Mouse (Mus musculus) inflammation-experienced regulatory T-cells, adult 6 months (primary cell): ENCODE measurements around the gene Myg1. TPM values are rescaled to one million over a fixed set of nuclear protein-coding genes. Genes with fewer than 3 reads are reported as not detected.
A peak's percentile ranks its signal among the peaks of the same experiment; 100 is the strongest.
"Not testable (repeated sequence)": the region's sequence is repeated elsewhere in the genome, so short reads cannot be mapped to it uniquely, and the experiment has no call there.

Experiments
- ATAC-seq: one replicate; pipeline ENCODE4 v1.8.0; 2017
- polyA plus RNA-seq, 3 experiments: library from polyadenylated mRNA; unstranded; fragments of 100-300 nt; shearing (Covaris generic); gene quantifications; one replicate each; pipeline ENCODE4 v1.2.1; 2017

The Myg1 gene
- polyA plus RNA-seq = 100 to 1,000 TPM; 102 to 153 (median 123) TPM

DNA sequence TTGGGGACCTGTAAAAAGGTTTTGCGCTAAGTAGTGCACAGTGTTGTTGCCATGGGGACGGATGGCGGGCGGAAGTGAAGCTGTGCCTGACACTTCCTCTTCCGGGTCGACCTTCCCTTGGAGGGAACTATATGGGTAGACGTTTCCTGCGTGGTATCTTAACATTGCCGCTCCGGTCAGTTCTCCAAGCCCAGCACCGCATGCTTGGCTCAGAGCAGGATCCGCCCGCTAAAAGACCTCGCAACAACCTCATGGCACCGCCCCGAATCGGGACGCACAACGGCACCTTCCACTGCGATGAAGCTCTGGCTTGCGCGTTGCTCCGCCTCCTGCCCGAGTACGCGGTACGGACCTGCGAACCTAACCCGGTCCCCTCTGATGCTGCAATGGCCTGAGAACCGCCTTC is at the start of gene Myg1:
Gene Myg1 (plus strand): TSS at position 100 of the 406 bp plus-strand sequence.
- ATAC-seq = peak; percentile 99

GRCm38 (mm10) chr15:102282463-102283292 is 48.8 kb upstream of the Myg1 start:
- ATAC-seq = no peak

DNA sequence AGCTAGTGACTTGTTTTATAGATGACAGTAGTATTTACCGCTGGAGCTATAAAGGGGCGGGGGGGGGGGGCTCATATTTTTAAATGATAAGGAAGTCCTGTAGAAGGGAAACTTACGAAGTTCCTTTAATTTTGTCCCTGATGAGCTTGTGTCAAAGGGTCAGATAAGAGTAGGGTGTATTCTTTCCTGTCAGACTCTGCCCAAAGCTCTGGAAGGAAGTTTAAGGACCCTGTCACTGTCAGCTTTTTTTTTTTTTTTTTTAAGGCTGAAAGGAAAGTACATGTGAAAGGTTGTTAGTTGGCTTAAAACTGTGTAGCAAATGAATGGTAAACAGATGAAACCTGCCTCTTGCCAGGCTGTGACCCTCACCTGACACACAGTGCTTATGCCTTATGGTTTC is 47.9 kb upstream of the Myg1 start:
- ATAC-seq = no peak

DNA sequence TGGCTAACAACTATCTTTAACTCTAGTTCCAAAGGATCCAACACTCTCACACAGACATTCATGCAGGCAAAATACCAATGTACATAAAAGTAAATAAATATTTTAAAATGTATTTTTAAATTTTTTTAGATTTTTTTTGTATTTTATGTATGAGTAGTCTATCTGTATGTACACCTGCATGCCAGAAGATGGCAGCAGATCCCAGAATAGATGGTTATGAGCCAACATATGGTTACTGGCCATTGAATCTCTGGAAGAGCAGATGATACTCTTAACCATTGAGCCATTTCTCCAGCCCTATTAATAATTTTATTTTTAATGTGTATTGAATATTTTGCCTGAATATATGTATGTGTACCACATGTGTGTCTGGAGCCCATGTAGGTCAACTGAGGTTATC is 44.1 kb upstream of the Myg1 start:
- peak; percentile 63 for ATAC-seq

DNA sequence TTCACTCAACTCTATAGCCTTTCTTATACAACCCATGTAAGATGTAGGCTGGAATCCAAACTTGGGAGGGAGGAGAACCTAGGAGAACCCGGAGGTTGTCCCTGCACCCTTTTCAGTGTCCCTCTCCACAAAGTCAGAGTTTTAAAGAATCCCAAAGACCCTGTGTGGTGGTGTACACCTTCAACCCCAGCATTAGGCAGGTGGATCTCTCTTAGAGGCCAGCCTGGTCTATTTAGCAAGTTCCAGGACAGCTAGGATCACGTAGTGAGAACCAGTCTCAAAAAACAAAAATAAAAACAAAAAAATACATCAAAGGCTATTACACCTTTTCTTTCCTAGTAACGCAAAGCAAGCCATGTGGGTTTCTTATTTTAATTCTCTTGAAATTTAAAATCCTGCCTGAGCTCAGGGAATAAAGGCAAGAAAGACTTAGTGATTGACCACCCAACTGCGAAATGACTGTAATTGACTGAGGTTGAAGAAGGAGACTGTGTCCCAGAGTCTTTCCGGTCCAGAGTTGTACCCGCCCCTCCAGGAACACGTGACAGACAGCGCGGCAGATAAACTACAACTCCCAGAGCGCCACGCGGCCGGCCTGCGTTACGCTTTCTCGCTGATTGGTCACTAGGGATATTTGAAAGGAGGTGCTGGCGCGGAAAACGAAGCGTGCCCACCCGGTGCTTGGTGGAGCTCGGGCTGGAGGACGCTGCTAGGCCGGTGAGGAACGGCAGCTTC is 35.7 kb upstream of the Myg1 start, which contains the start of gene Espl1:
Gene Espl1 (plus strand): TSS at position 634 of the 735 bp plus-strand sequence.
- ATAC-seq = peak; percentile 100

DNA sequence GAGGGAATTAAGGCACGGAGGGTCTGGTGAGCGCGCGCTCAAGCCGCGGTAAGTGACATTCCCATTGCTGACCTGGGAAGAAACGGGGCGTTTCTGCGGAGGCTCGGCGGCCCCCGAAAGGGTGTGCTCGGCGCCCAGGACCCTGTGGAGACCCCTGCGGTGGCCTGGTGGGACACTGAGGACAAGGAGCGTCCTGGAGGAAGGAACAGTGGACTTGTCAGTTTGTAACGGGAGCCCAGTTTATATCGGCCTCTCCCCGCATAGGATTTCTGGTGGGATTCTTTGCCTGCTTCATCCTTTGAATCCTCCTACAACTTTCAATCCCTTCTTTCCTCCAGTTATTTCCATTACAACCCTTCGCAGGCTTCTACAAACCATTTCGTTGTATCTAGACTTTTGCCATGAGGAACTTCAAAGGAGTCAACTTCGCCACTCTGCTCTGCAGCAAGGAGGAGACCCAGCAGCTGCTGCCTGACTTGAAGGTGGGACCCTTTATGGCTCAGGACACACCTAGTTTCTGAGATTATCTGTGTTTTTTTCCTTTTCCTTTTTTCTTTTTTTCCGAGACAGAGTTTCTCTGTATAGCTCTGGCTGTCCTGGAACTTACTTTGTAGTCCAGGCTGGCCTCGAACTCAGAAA is 35.0 kb upstream of the Myg1 start:
- no peak for ATAC-seq

DNA sequence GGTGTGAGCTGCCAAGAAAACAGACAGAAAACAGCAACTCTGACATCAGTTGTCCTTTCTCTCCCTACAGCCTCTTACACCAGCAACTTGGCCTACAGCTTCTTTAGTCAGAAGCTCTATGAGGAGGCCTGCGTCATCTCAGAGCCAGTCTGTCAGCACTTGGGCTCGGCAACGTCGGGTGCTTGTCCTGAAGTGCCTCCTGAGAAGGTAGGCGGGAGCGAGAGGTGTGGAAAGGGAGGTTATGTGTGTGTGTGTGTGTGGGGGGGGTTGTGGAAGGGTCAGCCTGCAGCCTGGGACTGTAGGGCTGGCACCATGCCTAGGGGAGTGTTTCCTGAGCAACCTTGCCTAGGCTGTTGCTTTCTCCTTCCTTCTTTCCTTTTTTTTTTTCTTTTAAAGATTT is 29.0 kb upstream of the Myg1 start:
- no peak for ATAC-seq

DNA sequence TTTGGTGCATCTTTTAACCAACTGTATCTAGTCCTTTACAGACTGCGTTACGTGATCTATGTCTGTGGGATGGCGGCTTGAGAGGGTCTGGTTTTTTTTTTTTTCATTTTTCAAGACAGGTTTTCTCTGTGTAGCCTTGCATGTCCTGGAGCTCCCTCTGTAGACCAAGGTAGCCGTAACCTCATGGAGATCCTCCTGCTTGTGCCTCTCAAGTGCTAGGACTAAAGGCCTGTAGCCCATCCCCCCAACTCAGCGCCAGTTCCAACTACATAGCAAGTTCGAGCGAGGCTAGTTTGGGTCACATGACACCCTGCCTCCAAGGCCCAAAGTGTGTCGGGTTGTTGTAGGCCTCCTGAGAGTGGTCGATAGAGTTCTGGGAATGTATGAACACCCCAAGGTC is 22.8 kb upstream of the Myg1 start:
- no peak for ATAC-seq

- ATAC-seq = no peak
Measured at GRCm38 (mm10) chr15:102310074-102310845, 21.2 kb upstream of the Myg1 start.

DNA sequence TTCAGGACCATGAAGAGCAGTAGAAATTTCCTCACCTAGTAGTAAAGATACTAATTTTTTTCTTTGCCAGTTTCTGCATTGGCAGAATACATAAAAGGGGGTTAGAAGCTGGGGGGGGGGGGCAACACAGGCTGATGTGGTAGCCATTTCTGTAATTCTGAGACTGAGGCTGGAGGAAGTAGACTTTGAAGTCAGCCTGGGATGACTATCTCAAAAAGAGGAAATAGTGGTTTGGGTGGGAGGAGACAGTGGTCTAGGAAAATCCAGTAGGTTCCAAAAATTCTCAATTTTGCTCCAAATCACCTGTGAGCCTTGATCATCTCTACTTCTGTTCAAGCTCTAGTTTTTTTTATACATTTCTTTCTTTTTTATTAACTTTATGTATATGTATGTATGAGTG is 20.0 kb upstream of the Myg1 start:
- ATAC-seq = no peak

DNA sequence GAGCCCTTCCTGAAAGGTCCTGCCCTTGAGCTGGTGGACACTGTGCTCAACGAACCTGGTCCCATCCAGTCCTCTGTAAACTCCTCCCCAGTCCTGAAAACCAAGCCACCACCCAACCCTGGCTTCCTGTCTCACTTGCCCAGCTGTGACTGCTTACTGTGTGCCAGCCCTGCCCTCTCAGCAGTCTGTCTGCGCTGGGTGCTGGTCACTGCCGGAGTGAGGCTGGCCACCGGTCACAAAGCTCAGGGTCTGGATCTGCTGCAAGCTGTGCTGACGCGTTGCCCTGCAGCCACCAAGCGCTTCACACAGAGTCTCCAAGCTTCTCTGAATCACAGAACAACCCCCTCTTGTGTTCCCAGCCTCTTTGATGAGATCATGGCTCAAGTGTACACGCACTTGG is 16.2 kb upstream of the Myg1 start:
- ATAC-seq = no peak

- ATAC-seq = peak; percentile 80
Measured at GRCm38 (mm10) chr15:102316263-102316662, 15.2 kb upstream of the Myg1 start.

GRCm38 (mm10) chr15:102324654-102325473 is 6.6 kb upstream of the Myg1 start:
- no peak for ATAC-seq

DNA sequence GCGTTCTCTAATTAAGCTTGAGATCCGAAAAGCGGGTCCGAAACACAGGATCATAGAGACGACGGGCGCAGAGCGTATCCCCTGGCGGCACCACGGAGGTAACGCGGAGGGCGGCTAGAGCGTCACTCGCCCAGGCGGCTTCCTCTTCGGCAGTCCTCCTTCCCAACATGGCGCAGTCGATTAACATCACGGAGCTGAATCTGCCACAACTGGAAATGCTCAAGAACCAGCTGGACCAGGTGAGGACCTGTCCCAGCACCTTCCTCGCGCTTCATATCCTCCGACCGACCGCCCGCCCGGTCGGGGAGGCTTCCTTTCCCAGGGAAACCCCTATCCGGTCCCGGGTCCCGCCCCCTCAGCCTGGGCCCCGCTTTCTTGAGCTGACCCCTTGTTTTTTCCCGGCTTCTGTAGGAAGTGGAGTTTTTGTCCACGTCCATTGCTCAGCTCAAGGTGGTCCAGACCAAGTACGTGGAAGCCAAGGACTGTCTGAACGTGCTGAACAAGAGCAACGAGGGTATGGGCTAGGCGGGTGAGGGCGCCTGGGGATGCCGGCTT is 5.4 kb upstream of the Myg1 start, which contains the start of gene Pfdn5:
Gene Pfdn5 (plus strand): TSS at position 95 of the 555 bp plus-strand sequence.
- peak; percentile 96 for ATAC-seq

GRCm38 (mm10) chr15:102326892-102327291 is 4.6 kb upstream of the Myg1 start:
- ATAC-seq = no peak

- ATAC-seq = no peak
Measured at GRCm38 (mm10) chr15:102335254-102335653, 3.7 kb downstream of the Myg1 start.

GRCm38 (mm10) chr15:102335925-102336324 is 4.4 kb downstream of the Myg1 start:
- not testable (repeated sequence) for ATAC-seq

DNA sequence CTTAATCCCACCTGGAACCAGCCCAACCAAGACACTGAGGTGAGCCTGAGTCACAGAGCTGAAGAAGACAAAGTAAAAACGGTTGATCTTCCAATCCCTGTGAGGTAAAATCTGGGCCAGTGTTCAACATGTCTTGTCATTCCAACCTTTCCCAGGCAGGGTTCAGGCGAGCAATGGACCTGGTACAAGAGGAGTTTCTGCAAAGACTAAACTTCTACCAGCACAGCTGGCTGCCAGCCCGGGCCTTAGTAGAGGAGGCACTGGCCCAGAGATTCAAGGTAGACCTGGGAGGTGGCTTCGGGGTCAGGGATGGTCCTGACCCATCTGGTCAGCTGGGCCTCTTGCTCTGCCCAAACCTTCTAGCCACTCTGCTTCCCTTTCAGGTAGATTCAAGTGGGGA is 5.4 kb downstream of the Myg1 start:
- ATAC-seq = no peak

GRCm38 (mm10) chr15:102339612-102340011 is 8.1 kb downstream of the Myg1 start:
- ATAC-seq = no peak

DNA sequence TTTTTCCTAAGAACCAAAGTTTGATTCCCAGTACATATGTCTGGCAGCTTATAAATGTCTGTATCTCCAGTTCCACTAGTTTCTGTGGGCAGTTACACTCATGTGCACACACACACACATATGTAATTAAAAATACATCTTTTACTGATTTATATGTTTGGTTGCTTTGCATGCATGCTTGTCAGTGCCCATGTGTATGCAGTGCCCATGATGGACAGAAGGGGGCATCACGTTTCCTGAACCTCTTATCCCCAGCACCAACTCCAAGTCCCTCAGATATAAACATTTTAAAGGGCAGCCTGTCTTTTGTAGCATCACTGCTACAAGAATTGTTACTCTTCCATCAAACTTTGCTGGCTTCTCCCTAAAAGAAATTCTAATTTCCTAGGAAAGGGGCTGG is 10.1 kb downstream of the Myg1 start:
- ATAC-seq = peak; percentile 64

GRCm38 (mm10) chr15:102344490-102344889 is 13.0 kb downstream of the Myg1 start:
- ATAC-seq = no peak
